Mouse (Mus musculus): Measurements from ENCODE around the gene Ifnlr1.
"Not testable (repeated sequence)": the region's sequence is repeated elsewhere in the genome, so short reads cannot be mapped to it uniquely, and the experiment has no call there.

Gene Ifnlr1

GRCm38 (mm10) chr4:135685906-135686567, at the start of gene Ifnlr1:
Ifnlr1 (plus strand) TSS chr4:135686287.
- peak; percentile 61 to 69 for DNase-seq

- not testable (repeated sequence) for DNase-seq
These were observed 44.6 kb upstream of the Ifnlr1 start for GRCm38 (mm10) chr4:135641302-135642079.

GRCm38 (mm10) chr4:135645022-135645637, 41.0 kb upstream of the Ifnlr1 start:
- peak in 1 of 2 experiments; percentile 27 for DNase-seq

GRCm38 (mm10) chr4:135652966-135653607, 33.0 kb upstream of the Ifnlr1 start:
- peak; percentile 51 to 73 for DNase-seq

- DNase-seq: no peak
These were observed 32.1 kb upstream of the Ifnlr1 start for GRCm38 (mm10) chr4:135653956-135654355.

- peak in 1 of 2 experiments; percentile 38 for DNase-seq
These were observed 30.6 kb upstream of the Ifnlr1 start for GRCm38 (mm10) chr4:135655499-135655898.

- DNase-seq: peak; percentile 35 to 49
These were observed 29.9 kb upstream of the Ifnlr1 start for GRCm38 (mm10) chr4:135656094-135656589.

- DNase-seq: no peak
These were observed 27.6 kb upstream of the Ifnlr1 start for GRCm38 (mm10) chr4:135658484-135658883.

GRCm38 (mm10) chr4:135658899-135659298, 27.2 kb upstream of the Ifnlr1 start:
- no peak for DNase-seq

- peak; percentile 32 to 57 for DNase-seq
These were observed 24.8 kb upstream of the Ifnlr1 start for GRCm38 (mm10) chr4:135661082-135661809.

GRCm38 (mm10) chr4:135661994-135662393, 24.1 kb upstream of the Ifnlr1 start:
- no peak for DNase-seq

GRCm38 (mm10) chr4:135664656-135665055, 21.4 kb upstream of the Ifnlr1 start:
- no peak for DNase-seq

- DNase-seq: peak in 1 of 2 experiments; percentile 65
These were observed 19.7 kb upstream of the Ifnlr1 start for GRCm38 (mm10) chr4:135666192-135666975.

GRCm38 (mm10) chr4:135667266-135667844, 18.7 kb upstream of the Ifnlr1 start:
- DNase-seq: peak in 1 of 2 experiments; percentile 24

GRCm38 (mm10) chr4:135673507-135673906, 12.6 kb upstream of the Ifnlr1 start:
- DNase-seq: no peak

GRCm38 (mm10) chr4:135674993-135675392, 11.1 kb upstream of the Ifnlr1 start:
- DNase-seq: no peak

- DNase-seq: no peak
These were observed 9.6 kb upstream of the Ifnlr1 start for GRCm38 (mm10) chr4:135676476-135676875.

- no peak for DNase-seq
These were observed 6.8 kb upstream of the Ifnlr1 start for GRCm38 (mm10) chr4:135679316-135679715.

GRCm38 (mm10) chr4:135681789-135682188, 4.3 kb upstream of the Ifnlr1 start:
- DNase-seq: no peak

- peak; percentile 70 to 77 for DNase-seq
These were observed 2.5 kb upstream of the Ifnlr1 start for GRCm38 (mm10) chr4:135683553-135683952.

- no peak for DNase-seq
These were observed 1.4 kb upstream of the Ifnlr1 start for GRCm38 (mm10) chr4:135684731-135685130.
